Mouse (Mus musculus) urinary bladder, postnatal 10 days (tissue): ENCODE results near the gene Zbtb20.

Experiments used
- DNase-seq: peaks from one replicate; pipeline ENCODE4 v3.0.0; 2022; ENCODE audit warnings: low spot score

The Zbtb20 gene

DNA sequence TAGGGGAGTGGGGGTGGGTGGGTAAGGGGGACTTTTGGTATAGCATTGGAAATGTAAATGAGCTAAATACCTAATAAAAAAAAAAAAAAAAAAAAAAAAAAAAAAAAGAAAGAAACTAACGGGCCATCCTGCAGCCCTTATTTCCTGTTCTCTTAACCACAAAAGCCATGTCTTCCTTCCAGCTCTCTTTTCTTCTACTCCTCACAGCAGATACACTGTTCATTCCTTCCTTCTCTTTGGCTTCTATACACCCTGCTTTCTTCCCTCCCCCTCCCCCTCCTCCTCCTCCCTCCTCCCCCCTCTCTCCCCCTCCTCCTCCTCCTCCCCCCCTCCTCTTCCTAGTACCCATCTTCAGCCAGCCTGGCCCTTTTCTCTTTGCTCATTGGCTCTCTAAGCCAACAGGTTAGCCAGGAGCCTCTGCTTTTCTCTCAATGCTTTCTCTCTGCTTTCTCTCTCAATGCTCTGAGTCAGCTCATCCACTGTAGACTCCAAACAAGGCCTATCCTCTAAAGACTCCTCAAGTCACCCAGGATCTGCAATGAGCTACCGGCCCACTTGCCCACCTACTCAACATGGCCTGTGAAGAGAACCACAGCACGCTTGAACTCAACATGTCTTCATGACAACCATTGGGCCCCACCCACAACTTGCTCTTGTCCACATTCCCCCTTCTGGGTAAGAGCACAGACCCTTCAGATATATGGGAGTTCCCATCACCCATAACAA lies 774.8 kb downstream of the Zbtb20 start:
- DNase-seq: no peak

DNA sequence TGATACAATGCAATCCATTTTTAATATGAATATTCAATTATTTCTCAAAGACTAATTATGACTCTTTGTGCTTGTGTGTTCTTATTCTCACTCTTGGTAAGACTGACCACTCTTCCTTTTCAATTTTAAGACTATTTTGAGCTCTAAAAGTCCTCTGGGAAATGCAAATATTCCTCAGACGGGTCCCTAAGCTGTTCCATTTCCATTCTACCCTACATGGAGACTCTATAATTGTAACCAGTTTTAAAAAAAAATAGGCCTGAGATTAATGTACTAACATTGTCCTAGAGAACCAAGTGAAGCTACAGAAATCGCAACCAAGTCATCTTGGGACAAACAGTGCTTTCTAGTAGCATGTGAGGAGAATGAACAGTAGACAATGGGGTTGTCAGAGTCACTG lies 777.6 kb downstream of the Zbtb20 start:
- DNase-seq: no peak

DNA sequence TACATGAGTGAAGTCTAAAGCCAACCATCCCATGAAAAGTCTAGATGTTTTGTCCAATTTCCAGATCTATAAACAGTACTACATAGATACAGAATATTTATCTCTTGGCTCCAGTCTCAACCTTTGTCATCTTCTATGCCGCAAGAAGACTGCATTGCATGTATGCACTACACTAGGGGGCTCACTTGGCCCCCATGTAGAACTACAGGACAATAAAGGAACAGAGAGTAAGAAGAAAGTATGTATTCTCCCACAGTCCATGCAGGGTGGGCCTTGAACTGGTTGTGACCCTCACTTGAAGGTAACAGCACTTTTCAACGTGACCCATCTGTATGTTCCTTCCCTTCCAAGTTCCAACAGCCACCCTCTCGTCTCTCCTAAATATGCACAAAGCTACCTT lies 778.6 kb downstream of the Zbtb20 start:
- no peak for DNase-seq

DNA sequence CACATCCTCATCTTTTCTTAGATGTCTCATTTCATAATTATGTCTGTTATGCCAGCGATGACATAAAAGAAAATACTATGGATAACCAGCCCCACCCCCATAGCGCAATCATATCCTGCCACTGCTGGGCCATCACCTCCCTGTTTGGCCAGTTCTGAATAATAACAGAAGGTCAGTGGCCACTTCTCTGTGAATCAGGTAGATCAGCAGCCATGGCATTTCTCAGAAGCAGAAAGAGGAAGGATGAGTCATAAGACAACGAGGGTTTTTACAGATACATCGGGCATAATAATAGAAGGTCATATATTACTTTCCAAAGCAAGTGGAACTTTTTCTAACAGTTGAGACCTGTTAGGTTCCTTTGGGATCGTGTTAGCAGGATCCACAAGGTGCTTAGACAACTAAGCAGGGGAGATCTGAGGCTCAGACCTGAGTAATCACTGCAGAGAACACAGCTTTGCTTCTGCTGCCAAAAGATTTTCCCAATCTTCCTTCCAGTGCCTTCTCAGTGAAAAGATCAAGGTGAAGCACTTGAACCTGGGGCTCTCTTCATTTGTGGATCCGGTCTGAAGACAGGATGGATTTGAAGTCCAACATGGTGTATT lies 779.6 kb downstream of the Zbtb20 start:
- no peak for DNase-seq

DNA sequence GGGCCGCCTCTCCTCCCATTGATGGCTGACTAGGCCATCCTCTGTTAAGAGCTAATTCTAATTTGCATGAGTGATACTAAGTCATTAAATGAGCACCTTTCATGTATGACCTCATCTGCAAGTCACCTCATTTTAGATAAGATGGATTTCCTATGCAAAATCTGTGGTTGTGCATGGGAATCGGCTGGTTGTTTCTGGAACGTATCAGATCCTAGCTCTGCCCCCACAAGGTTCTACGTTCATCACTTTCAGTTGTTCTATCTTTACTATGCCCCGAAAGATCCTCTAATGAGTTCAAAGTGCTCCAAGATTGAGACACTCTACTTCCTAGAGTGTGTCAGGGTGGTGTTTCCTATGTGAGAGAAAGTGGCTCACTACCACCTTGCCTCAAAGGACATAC lies 785.9 kb downstream of the Zbtb20 start:
- DNase-seq: no peak

DNA sequence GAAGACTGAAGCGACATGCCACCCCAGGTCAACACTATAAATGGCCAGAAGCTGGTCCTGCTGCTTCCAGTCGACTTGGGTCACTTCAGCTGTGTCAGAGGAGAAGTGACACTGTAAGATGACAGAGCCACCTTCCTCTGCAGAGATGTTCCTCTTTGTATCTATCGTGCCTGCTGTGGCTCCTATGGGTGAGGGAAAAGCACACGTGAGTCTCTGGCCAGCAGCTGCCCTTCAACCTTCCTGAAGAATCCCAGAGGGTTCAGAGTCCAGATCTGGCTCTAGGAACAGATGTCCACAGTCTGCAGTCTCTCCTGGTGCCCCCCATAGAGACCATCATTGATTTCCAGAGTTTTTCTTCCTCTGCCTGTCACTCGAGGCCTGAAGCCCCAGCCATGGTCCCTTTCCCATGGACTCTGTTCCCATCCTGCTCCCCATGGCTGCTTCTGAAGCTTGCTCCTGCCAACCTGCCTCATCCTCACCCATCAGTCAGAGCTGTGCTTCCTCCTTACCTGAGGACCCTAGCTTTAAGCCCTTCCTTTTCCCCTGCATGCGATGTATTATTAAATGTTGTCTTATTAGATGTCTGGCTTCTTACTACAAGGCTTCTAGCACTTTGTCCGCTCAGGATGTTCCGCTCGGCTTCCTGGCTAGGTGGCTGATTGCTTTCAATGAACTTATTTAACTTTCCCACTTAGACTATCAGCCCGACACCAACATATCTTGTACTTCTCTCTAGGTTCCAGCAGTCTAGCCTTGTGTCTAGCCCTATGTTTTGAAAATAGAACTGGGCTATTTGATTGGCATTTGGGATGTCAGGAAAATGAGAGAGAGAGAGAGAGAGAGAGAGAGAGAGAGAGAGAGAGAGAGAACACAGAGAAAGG lies 786.7 kb downstream of the Zbtb20 start:
- DNase-seq: no peak

DNA sequence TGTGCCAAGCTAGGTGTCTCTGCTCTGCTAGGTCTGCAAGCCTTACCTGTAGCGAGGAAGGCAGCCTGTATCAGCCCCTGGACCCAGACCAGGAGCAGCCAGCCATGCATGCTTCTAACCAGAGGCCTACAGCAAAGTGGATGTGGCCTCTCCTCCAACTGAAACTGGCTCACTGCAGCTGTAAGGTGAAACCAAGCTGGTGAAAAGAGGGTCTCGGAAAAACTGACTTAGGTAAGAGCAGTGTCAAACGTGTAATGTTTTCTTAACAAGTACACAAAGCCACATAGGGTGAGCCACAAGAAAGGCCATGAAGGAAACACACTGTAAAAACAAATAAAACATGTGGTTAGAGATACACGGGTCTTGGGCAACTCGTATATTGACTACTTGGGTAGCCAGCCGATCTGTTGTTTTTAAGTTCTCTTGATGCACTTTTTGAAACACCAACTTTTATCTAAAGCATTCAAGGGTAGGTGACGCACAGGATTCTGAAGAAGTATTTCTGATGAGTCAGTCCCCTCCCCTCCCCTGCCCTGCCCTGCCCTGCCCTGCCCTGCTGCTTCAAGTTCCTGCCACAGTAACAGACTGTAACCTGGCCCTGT lies 788.4 kb downstream of the Zbtb20 start, which contains the start of gene Tigit:
Gene Tigit (minus strand): TSS at position 169 of the 602 bp plus-strand sequence.
- no peak for DNase-seq

DNA sequence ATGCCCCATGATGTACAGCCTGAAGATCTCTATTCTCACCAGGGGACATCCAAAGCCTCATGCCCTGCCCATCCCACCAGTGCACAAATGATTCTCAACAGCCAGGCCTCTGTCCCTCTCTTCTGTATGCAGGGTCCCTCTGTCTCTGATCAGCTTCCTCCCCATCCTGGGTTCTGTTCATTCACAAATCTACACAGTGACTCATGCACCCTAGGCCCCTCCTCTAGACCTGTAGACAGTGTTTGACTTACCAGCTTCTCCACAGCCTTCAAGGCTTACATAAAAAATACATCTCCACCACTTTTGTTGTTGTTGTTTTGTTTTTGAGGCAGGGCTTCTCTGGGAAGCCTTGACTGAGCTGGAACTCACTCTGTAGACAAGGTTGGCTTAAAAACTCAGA lies 789.2 kb downstream of the Zbtb20 start:
- no peak for DNase-seq

DNA sequence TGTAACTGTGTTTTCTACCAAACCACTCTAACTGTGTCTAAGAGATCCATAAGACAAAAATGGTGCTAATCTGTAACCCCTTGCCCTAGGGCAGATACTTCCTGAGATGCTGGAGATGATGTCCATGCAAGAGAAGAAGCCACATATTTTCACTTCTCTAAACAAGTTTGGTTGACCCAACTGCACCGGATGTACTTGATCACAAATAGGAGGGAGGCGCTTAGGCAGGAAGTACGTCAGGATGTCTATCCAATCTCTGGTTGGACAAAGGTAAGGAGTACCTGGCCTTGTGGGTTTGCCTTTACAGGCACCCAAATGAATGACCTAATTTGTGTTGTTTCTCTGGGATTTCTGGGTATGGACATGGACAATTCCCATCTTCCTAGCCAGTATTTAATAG lies 792.6 kb downstream of the Zbtb20 start:
- DNase-seq: no peak

DNA sequence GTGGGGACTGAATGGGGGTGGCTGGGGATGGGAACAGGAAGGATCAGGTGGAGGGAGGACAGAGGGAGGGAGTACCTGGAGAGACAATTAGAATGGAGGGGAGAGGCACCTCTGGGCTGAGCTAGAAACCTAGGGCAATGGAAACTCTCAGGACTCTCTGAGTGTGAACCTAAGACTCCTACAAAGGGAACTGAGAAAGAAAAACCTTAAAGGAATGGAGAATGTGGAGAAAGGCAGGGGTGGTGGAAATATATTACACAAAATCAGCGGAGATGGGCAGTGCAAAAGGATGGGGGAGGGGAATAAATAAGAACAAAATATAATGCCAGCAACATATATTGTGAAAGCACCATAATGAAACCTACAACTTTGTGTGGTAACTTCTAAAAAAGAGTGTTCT lies 796.3 kb downstream of the Zbtb20 start:
- no peak for DNase-seq

DNA sequence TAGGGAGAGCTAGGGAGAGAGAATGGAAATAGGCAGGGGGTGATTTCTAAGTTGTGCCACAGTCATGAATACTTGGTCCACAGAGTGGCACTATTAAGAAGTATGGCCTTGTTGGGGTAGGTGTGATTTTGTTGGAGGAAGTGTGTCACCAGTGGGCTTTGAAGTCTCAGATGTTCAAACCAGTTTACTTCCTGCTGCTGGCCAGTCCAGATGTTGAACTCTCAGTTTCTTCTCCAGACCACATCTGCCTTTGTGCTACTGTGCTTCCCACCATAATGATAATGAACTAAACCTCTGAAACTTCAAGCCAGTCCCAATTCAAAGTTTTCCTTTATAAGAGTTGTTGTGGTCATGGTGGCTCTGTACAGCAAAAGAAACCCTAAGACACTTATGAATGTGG lies 797.0 kb downstream of the Zbtb20 start:
- DNase-seq: no peak

DNA sequence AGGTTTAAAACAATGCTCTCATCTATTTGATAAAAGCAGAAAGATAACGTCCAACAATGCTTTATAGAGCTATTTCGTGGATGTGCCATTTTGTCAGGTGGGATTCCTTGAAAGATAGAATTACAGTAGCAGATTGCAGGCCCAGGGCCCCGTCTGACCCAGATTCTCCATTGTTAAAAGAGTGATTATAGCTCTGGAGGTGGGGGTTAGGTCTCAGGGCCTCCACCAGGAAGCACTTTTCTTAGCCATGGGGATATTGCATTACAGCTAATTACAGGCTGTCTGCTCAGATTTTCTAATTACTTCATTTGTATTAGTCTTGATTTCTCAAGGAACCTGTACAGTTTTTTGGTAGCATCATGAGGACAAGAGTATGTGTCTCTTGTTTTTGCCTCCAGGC lies 798.7 kb downstream of the Zbtb20 start:
- no peak for DNase-seq

DNA sequence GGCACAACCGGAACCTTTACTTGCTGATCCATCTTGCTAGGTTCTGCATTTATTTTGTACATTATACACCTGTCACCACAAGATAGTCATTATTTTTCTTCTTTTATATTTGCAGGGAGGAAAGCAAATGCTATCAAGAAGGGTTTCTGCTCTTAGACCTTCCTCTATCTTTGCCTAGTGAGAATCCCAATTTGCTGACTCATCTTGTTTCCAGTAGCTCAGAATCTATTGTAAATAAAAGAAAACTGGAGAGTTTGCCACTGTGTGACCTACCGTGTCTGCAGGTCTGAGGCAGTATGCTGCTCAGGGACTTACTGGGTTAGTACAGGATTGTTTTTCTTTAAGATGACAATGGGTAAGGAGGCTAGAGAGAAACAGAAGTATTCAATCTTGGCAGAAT lies 812.3 kb downstream of the Zbtb20 start:
- DNase-seq: no peak

DNA sequence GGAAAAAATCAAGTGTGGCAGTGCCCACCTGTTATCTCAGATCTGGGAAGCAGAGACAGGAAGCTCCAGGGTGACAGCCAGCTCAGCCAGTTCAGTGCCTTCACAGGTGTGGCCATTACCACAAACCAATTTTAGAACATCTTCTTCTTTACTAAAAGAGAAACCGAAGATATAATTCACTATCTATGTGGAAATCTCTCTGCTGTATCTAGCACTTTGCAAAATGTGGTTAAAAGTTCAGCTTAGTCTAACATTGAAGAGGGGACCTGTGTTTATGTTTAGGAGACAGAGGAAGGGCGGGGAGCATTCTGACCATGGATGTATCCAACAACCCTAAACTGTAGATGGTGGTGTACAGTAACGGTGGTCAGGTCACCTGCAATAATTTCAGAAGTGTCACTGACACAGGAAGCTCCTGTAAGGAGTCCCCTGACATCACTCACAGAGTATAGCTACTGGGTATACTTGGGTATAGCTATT lies 814.6 kb downstream of the Zbtb20 start:
- DNase-seq: no peak

DNA sequence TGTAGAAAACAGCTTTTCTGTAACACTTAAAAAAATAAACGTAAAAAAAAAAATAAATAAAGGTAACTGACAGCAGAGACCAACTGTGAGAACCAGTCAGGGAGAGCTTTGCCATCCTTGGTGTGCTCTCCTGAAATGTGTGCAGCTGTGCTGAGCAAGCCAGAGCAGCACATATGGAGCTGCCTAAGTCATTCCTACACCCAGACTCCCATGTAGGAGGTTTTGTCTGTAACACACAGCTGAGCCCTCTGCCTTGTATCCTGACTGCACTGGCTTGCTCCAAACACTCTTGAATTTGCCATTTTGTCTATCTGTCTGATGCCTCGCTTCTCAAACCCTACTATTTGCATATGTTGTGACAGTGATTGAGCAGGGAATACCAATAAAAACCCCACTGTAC lies 815.2 kb downstream of the Zbtb20 start:
- DNase-seq: no peak

DNA sequence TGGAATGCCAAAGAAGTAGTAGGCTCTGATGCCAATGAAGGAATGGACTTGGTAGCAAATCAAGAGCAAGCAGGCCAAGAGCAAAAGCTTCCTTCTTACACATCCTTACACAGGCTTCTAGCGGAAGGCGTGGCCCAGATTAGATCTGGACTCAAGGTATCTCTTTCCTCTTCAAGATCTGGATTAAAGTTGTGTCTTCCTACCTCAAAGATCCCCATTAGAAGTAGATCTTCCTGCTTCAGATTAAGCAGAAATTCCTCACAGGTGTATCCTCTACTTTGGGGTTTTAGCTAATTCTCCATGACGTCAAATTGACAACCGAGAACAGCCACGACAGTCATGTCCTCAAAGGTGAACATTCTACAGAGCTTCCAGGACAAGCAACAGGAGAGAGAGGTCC lies 816.1 kb downstream of the Zbtb20 start:
- DNase-seq: no peak
